Mouse (Mus musculus) kidney, postnatal 0 days (tissue): ENCODE measurements around the gene Dolpp1. TPM values are rescaled to one million over a fixed set of nuclear protein-coding genes. Genes with fewer than 3 reads are reported as not detected.

Experiments
- ATAC-seq: fragments of 200-750 bp; cut with Nextera tagmentation; replicated peaks from 2 replicates; pipeline ENCODE4 v1.8.0; 2017; ENCODE audit warnings: low read depth, moderate number of reproducible peaks, moderate TSS enrichment, moderate library complexity; ENCODE audit not compliant: low FRiP score
- DNase-seq: peaks from one replicate; pipeline ENCODE4 v3.0.0-alpha.2; 2016; ENCODE audit warnings: low spot score
- H3K27ac ChIP-seq: fragments of 300-500 bp; sonication (generic); 2 replicates; pipeline ENCODE4 v1.5.1; 2014; ENCODE audit warnings: mild to moderate bottlenecking
- H3K27me3 ChIP-seq: fragments of 300-500 bp; sonication (generic); 2 replicates; pipeline ENCODE4 v1.6.1; 2014; ENCODE audit warnings: low read length, mixed read lengths; ENCODE audit not compliant: insufficient read depth
- H3K36me3 ChIP-seq: fragments of 300-500 bp; sonication (generic); 2 replicates; pipeline ENCODE4 v1.6.1; 2014; ENCODE audit warnings: low read length, mixed read lengths; ENCODE audit not compliant: insufficient read depth
- H3K4me1 ChIP-seq: fragments of 300-500 bp; sonication (generic); replicated peaks from 2 replicates; pipeline ENCODE4 v1.6.1; 2014; ENCODE audit warnings: antibody characterized with exemption, low read length, mixed read lengths; ENCODE audit not compliant: insufficient read depth
- H3K4me2 ChIP-seq: fragments of 300-500 bp; sonication (generic); 2 replicates; pipeline ENCODE4 v1.6.1; 2014; ENCODE audit warnings: mild to moderate bottlenecking, low read length, moderate library complexity, mixed read lengths
- H3K4me3 ChIP-seq: fragments of 300-500 bp; sonication (generic); replicated peaks from 2 replicates; pipeline ENCODE4 v1.5.1; 2014; ENCODE audit warnings: low read depth, low read length
- H3K9ac ChIP-seq: fragments of 300-500 bp; sonication (generic); 2 replicates; pipeline ENCODE4 v1.6.1; 2014; ENCODE audit warnings: low read depth, low read length
- H3K9me3 ChIP-seq: fragments of 300-500 bp; sonication (generic); replicated peaks from 2 replicates; pipeline ENCODE4 v1.6.1; 2016; ENCODE audit warnings: low read length, inconsistent platforms, mixed read lengths
- CTCF ChIP-seq: IDR thresholded peaks from 2 replicates; pipeline ENCODE4 v1.5.1; 2016; ENCODE audit warnings: antibody characterized with exemption, low read depth, mild to moderate bottlenecking, moderate library complexity
- WGBS: fragments of 180-500 bp; shearing (Covaris S2); extraction: QIAGEN DNeasy Blood & Tissue Kit; methylation state at CpG from one replicate; pipeline ENCODE4 v1.1.7; 2014; 5-methylcytosine and 5-hydroxymethylcytosine counted together
- polyA plus RNA-seq: library from polyadenylated mRNA; unstranded; fragments of >200 nt; fragmentation: Nextera tagmentation; extraction: Ambion mirVana; gene quantifications from 2 replicates; pipeline ENCODE4 v1.2.1, GENCODE M21; 2015

Gene Dolpp1
- polyA plus RNA-seq, result 23.4 and 24.5 TPM in 2 replicates

DNA sequence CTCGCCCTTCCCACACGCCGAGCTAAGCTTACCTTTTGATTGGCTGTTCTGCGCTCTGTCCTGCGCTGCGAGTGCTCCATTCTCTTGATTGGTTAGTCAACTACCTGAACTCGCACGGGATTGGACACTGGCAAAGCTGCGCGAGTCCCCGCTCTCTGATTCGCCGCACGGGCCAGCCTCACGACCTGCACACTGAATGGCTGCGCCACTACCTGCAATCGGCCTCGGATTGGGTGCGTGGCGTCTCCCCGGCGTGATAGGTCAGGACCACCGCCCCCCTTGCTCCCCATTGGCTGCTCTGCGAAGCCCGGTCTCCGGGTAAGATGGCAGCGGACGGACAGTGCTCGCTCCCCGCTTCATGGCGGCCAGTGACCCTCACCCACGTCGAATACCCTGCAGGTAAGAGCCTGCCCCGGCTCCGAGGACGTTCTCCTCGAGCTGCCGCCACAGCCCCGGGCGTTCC lies at the start of gene Dolpp1:
Gene Dolpp1 (plus strand): TSS at position 141 of the 463 bp plus-strand sequence.
- peak within 1 kb of the TSS; percentile 61 for H3K27ac ChIP-seq
- H3K27me3 ChIP-seq, result no peaks in the 10 kb centered on the region
- H3K36me3 ChIP-seq, result peaks cover 9% of the 10 kb centered on the region
- peak; percentile 98 for ATAC-seq
- DNase-seq, result peak; percentile 99
- H3K9ac ChIP-seq, result peak within 1 kb of the TSS; percentile 57
- no peaks in the 10 kb centered on the region for H3K9me3 ChIP-seq
- TF ChIP-seq CTCF, result no peak
- no peaks in the 10 kb centered on the region; the same call in 1 of the 2 replicates for H3K4me1 ChIP-seq
- peak within 1 kb of the TSS; percentile 85 for H3K4me2 ChIP-seq
- H3K4me3 ChIP-seq, result peak within 1 kb of the TSS; percentile 56
- WGBS, result 0% methylated on average over 40 of the region's 40 CpGs

DNA sequence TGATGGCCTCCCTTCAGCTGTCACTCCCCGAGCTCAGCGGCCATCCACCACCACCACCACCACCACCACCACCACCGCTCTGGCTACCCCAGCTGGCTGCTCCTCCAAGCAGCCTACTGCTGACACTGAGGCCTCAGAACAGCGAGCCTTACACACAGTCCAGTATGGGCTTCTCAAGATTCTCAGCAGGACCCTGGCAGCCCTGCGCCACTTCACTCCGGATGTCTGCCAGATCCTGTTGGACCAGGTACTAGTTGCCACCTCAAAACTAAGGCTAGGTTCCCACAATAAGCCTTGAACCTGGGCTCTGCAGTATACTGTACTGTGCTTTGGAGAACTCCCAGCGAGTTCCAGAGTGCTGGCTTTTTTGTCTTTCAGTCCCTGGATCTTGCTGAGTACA lies 49.5 kb upstream of the Dolpp1 start:
- H3K27ac ChIP-seq, result no peak overlapping the region
- no peaks in the 10 kb centered on the region for H3K9me3 ChIP-seq
- DNase-seq, result no peak
- H3K4me1 ChIP-seq, result no peaks in the 10 kb centered on the region
- H3K4me3 ChIP-seq, result no peak overlapping the region
- WGBS, result 91% methylated on average over 7 of the region's 7 CpGs
- no peak overlapping the region for H3K4me2 ChIP-seq
- TF ChIP-seq CTCF, result no peak
- no peak overlapping the region for H3K9ac ChIP-seq
- no peak for ATAC-seq
- H3K36me3 ChIP-seq, result peaks cover 62% of the 10 kb centered on the region
- no peaks in the 10 kb centered on the region for H3K27me3 ChIP-seq

DNA sequence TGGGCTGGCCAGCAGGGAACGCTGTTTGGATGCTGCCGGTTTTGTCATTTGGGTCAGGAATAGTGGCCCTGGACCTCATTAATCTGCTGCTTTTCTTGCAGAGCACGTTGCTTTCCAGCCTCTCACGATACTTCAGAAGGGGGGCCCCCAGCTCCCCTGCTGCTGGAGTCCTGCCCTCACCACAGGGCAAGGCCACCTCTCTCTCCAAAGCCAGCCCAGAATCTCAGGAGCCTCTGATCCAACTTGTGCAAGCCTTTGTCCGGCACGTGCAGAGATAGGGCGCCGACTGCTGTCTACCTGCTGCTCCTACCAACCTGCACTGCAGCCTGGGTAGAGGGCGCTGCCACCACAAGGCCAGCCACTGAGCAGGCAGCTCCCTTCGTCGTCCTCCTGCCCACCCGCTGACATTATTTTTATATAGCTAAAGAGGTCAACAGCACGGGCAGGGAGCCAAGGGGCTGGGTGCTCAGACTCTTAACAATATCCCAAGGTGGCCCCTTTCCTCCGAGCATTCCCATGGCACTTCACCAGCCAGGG lies 48.4 kb upstream of the Dolpp1 start:
- peaks cover 71% of the 10 kb centered on the region for H3K36me3 ChIP-seq
- WGBS, result 65% methylated on average over 14 of the region's 14 CpGs
- no peaks in the 10 kb centered on the region for H3K9me3 ChIP-seq
- H3K27me3 ChIP-seq, result no peaks in the 10 kb centered on the region
- no peaks in the 10 kb centered on the region for H3K4me1 ChIP-seq
- no peak overlapping the region for H3K4me3 ChIP-seq
- no peak for DNase-seq
- TF ChIP-seq CTCF, result no peak
- H3K9ac ChIP-seq, result no peak overlapping the region
- no peak overlapping the region for H3K4me2 ChIP-seq
- H3K27ac ChIP-seq, result no peak overlapping the region
- ATAC-seq, result no peak

DNA sequence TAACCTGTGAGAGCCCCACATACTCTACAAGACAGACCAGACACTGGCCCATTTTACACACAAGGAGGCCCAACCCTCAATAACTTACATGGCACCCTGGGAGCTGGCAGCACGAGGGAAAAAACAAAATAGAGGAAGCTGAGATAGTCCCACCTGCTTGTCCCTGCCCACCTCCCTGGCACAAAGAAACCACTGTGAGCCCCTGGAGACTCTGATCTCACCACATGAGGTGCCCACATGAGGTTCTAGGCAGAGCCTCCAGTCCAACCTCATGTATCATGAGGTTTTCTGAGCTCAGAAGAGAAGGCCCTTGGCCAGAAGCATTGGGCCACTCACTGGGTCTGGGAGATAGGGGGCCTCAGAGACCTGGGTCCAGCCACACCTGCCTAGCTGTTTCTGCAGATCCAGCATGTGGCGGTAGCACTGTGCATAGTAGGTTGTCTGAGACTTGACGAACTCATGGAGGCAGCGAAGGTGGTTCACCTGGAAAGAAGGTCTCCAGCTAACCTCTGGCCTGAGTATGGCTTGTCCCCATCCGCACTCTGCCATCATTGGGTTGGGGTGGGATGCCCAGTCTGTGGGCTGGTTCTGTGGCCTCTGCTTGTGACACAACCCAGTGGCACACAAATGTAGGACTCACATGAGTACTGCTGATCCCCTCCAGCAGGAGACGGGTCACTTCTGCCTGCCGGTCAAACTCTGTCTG lies 45.9 kb upstream of the Dolpp1 start:
- no peaks in the 10 kb centered on the region for H3K9me3 ChIP-seq
- WGBS, result 89% methylated on average over 7 of the region's 7 CpGs
- no peak overlapping the region for H3K9ac ChIP-seq
- DNase-seq, result no peak
- no peak for ATAC-seq
- no peaks in the 10 kb centered on the region for H3K4me1 ChIP-seq
- H3K27ac ChIP-seq, result no peak overlapping the region
- peaks cover 73% of the 10 kb centered on the region for H3K36me3 ChIP-seq
- no peaks in the 10 kb centered on the region for H3K27me3 ChIP-seq
- no peak overlapping the region for H3K4me2 ChIP-seq
- H3K4me3 ChIP-seq, result no peak overlapping the region
- TF ChIP-seq CTCF, result no peak

DNA sequence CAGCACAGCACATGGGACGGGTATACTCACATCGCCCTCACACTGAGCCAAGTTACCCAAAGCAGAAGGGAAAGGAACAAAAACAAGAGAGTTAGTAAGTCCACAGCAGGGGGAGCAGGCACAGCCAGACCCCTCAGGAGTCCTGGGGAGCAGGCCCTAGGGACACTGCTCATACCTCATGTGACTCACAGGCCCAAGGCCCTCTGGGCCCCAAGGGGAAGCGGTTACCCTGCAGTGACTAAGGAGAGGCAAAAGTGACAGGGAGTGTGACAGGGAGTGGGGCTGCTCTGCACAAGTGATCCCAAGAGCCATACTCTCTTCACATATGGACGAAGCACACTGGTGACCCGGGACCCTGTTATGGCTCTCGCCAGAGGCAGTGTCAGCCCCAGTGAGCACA lies 42.9 kb upstream of the Dolpp1 start:
- ATAC-seq (no peak), DNase-seq (no peak)
- Histone ChIP-seq H3K9ac (no peak overlapping the region), H3K27me3 (no peaks in the 10 kb centered on the region), H3K4me1 (no peaks in the 10 kb centered on the region), H3K9me3 (no peaks in the 10 kb centered on the region), H3K36me3 (peaks cover 59% of the 10 kb centered on the region), H3K4me2 (no peak overlapping the region), H3K4me3 (no peak overlapping the region), H3K27ac (no peak overlapping the region)
- WGBS, result 92% methylated on average over 6 of the region's 6 CpGs
- no peak for TF ChIP-seq CTCF

DNA sequence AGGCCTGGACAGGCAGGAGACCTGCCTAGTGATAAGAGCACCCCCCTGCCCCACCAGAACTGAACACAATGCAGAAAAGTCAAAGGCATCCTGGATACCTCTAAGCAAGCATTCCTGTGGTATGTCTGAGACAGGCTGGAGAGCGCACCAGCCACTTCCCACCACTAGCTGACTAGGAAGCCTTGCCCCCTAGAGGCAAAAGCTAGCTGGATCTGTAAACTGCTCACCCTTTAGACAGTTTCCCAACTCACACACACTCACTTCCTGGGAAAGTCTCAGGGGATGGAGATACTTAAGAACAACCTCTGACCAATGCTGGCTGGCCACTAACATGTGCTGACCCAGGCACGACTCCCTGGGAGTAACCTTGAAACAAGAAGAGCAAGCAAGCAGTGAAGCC lies 40.9 kb upstream of the Dolpp1 start:
- peak; percentile 45 for DNase-seq
- WGBS, result 66% methylated on average over 2 of the region's 2 CpGs
- H3K36me3 ChIP-seq, result peaks cover 51% of the 10 kb centered on the region

More for the DNA sequence above, 40.9 kb upstream of the Dolpp1 start:
- Histone ChIP-seq H3K9me3 (no peaks in the 10 kb centered on the region), H3K27ac (no peak overlapping the region), H3K9ac (no peak overlapping the region), H3K4me1 (0 out of 2 replicates have a peak, but pooled peaks cover under 1% of the 10 kb centered on the region), H3K27me3 (no peaks in the 10 kb centered on the region), H3K4me2 (no peak overlapping the region), H3K4me3 (no peak overlapping the region)
- peak; percentile 30; the same call in 1 of the 2 replicates for ATAC-seq
- TF ChIP-seq CTCF, result peak; percentile 51; the same call in 1 of the 2 replicates
